Mouse (Mus musculus) retina, postnatal 7 days (tissue): ENCODE results near the gene Slfn9.
"Not testable (repeated sequence)": the region's sequence is repeated elsewhere in the genome, so short reads cannot be mapped to it uniquely, and the experiment has no call there.

Experiments
- DNase-seq: peaks from one replicate; pipeline ENCODE4 v3.0.0-alpha.2; 2012; ENCODE audit warnings: low read depth, low spot score

Gene Slfn9

DNA sequence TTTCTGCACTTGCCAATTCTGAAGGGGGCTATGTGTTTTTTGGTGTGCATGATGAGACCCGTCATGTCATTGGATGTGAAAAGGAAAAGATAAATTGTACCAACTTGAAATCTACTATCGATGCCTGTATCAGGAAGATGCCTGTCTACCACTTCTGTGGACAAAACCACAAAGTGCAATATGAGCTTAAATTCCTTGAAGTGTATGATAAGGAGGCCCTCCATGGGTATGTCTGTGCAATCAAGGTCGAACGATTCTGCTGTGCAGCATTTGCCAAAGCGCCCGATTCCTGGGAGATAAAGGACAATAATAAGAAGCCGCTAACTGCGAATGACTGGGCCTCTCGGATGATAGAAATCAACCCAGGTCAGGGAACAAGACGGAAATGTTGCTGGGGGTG is 34.7 kb downstream of the Slfn9 start:
- no peak for DNase-seq

DNA sequence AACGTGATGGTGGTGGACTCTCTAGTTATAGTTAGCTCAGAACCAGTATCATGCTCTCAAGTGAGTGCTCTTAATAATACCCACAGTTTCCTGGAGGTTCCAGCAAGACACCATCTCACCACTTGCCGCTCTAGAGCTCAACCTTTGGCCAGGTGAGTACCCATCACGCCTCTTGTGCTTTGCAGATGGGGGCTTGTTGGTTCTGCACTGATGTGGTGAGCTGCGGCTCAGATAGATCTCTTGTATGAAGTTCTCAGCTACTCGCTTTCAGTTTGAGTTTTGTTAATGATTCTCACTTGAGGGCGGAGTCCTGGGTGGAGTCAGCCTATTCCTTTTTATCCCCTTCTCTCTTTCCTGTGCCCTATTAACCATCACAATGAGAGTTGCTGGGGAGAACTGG is 37.0 kb downstream of the Slfn9 start:
- no peak for DNase-seq

- no peak for DNase-seq
Measured at GRCm38 (mm10) chr11:82952612-82953542, 38.8 kb downstream of the Slfn9 start.

- no peak for DNase-seq
Measured at GRCm38 (mm10) chr11:82951865-82952611, 39.6 kb downstream of the Slfn9 start.

DNA sequence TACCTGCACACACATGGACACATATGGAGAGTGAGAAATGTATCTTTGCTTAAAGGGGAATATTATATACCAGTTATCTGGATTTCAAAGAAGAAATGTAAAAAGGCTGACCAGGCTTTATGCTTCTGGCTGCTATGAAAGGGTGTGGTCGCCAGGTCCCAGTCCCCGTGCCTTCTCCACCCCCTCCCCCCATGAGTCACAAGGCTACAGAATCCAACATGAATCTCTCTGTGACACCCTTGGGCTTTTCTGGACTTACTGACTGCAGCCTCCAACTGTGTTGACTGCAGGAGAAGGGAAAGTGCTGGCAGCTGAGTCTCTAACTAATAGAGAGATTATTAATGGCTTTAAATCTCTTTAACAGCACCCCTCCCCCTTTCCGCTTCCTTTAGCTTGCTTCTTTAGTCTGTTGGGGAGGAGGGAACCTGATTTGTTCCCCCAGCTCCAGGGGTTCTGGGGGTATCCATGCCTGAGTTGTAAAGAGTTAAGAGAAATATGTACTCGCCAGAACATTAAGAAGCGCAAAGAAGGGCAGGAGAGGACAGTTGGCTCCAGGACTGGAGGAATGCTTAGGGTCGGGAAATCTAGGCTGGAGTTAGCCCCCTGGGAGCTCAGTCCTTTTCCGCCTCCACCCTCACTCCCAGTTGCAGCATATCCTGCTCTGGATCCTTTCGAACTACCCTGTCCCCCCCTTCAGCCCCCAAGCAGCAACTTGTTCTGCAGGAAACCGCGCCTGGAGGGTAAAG is 40.7 kb downstream of the Slfn9 start, which contains the start of gene Slfn5:
TSS of gene Slfn5 (plus strand) at position 614 of the 746 bp plus-strand sequence.
- no peak for DNase-seq

DNA sequence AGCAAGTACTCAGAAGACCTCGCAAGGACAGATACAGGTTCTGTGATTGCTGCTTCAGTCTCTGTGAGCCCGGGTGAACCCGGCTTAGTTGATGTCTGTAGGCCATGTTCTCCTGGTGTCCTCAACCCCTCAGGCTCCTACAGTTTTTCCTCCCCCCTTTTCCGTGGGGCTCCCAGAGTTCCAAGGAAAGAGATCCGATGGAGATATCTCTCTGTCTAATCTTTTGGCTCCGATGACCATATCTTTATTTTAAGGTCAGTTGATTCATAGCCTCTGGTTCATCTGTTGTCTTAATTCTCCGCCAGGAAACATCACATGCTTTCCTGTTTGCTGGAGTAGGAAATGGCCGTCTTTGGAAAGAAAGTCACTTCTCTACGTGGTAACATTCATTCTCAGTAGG is 42.6 kb downstream of the Slfn9 start:
- DNase-seq = no peak

- DNase-seq = no peak
Measured at GRCm38 (mm10) chr11:82947457-82947856, 44.2 kb downstream of the Slfn9 start.

DNA sequence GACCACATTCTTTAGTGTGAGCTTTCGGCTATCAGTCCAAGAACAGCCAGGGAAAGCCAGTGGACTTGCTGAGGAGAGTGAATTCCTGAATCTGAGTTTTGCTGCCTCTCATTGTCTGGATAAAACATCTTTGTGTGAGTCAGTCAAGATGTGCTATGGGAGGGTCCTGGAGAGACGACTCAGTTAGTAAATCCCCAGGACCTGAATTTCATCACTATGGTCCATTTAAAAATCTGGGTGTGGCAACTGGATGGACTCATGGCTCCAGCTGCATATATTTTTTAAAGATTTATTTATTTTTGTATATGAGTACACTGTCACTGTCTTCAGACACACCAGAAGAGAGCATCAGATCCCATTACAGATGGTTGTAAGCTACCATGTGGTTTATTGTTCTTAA is 46.0 kb downstream of the Slfn9 start:
- no peak for DNase-seq

- no peak for DNase-seq
Measured at GRCm38 (mm10) chr11:82943336-82943735, 48.3 kb downstream of the Slfn9 start.

GRCm38 (mm10) chr11:82933186-82933585 is 58.4 kb downstream of the Slfn9 start:
- no peak for DNase-seq

DNA sequence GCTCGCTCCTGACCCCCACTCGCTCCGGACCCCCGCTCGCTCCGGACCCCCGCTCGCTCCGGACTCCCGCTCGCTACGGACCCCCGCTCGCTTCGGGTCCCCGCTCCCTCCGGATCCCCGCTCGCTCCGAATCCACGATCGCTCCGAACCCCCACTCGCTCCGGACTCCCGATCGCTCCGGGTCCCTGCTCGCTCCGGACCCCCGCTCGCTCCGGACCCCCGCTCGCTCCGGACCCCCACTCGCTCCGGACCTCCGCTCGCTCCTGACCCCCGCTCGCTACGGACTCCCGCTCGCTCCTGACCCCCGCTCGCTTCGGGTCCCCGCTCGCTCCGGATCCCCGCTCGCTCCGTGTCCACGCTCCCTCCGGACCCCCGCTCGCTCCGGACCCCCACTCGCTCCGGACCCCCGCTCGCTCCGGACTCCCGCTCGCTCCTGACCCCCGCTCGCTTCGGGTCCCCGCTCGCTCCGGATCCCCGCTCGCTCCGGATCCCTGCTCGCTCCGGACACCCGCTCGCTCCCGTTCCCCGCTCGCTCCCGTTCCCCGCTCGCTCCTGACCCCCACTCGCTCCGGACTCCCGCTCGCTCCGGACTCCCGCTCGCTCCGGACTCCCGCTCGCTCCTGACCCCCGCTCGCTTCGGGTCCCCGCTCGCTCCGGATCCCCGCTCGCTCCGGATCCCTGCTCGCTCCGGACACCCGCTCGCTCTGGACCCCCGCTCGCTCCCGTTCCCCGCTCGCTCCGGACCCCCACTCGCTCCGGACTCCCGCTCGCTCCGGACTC is 59.8 kb downstream of the Slfn9 start:
- not testable (repeated sequence) for DNase-seq

GRCm38 (mm10) chr11:82931161-82931560 is 60.5 kb downstream of the Slfn9 start:
- DNase-seq = not testable (repeated sequence)

DNA sequence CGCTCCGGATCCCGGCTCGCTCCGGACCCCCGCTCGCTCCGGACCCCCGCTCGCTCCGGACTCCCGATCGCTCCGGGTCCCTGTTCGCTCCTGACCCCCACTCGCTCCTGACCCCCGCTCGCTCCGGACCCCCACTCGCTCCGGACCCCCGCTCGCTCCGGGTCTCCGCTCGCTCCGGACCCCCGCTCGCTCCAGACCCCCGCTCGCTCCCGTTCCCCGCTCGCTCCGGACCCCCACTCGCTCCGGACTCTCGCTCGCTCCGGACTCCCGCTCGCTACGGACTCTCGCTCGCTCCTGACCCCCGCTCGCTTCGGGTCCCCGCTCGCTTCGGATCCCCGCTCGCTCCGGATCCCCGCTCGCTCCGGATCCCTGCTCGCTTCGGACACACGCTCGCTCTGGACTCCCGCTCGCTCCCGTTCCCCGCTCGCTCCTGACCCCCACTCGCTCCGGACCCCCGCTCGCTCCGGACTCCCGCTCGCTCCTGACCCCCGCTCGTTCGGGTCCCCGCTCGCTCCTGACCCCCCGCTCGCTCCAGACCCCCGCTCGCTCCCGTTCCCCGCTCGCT is 61.2 kb downstream of the Slfn9 start:
- not testable (repeated sequence) for DNase-seq

DNA sequence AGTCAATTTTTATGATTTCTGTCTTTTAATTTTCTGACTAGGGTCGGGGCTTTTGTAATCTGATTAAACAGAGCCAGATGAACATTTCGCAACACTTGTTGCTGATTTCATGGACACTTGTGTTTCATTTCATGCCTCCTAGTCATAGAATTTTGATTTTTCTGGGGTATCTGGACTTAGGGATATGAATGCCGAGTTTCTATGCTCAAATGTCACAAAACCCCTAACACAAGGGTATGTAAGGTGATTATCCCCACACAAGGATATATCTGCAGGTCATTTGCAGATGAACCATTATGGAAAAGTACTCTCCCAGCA is 62.0 kb downstream of the Slfn9 start:
- no peak for DNase-seq

- no peak for DNase-seq
Measured at GRCm38 (mm10) chr11:82928897-82929632, 62.6 kb downstream of the Slfn9 start.
